8 mouse cellular contexts compared by ENCODE assay signal in the genomic region with DNA sequence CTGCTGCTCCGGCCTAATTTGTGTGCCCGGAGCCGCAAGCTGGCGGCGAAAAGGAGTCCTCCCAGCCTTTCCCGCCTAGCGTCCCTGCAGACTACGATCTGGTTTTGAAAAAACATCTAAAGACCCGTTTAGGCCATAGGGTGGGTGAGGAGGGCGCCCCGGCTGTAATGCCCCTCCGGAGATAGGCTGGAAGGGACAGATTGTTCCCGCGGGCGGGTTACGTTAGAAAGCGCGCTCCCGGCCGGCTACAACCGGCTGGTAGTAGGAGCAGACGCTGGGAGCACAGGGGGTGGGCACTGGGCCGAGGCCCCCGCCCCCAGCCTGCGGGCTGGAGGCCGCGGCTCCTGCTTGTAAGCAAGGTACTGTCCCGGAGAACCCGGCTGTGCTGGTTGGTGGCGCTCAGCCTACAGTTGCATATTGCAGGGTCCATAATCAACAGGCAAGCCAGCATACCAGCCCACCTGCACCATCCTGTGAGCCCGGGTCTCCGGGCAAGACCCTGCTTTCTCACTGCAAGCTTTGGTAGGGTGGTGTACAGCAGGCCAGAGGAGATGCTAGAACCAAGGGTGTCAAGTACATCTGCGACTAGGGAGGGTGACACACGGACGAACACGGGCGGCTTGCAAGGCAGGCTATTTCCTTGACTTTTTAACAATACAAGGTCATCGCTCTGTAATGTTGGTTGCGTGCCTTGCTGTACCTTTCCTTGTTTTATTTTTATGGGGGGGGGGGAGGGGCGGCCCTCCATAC. TPM values are rescaled to one million over a fixed set of nuclear protein-coding genes. Genes with fewer than 3 reads are reported as not detected.
DNase-seq lines count a peak whose midpoint lies in the region; ATAC-seq and TF ChIP-seq lines count a peak whose summit lies in the region.

A gene (minus strand): TSS at position 197 of the 750 bp plus-strand sequence.

- under 1% methylated on average over 40 of the region's 40 CpGs for WGBS in forebrain, embryonic 12.5 days
- under 1% methylated on average over 40 of the region's 40 CpGs for WGBS in heart, embryonic 16.5 days
- under 1% methylated on average over 40 of the region's 40 CpGs for WGBS in liver, embryonic 15.5 days (ENCODE audit: insufficient replicate concordance)
- 1% methylated on average over 40 of the region's 40 CpGs for WGBS in stomach, embryonic 16.5 days

- peaks cover 0 to 19% of the 10 kb centered on the region in 2 experiments; a peak in 3 of 4 replicates for H3K4me1 ChIP-seq in MEL (ENCODE audit: control insufficient read depth in 1 of 2, insufficient read depth in 2 of 2, low read length in 2 of 2)
- H3K4me1 ChIP-seq in forebrain, embryonic 12.5 days = peaks cover 18% of the 10 kb centered on the region
- H3K4me1 ChIP-seq in heart, embryonic 16.5 days (ENCODE audit: control insufficient read depth, insufficient read depth, low read length) = peaks cover 19% of the 10 kb centered on the region
- H3K4me1 ChIP-seq in liver, embryonic 15.5 days (replicated peaks) = peaks cover 63% of the 10 kb centered on the region
- peaks cover 13% of the 10 kb centered on the region for H3K4me1 ChIP-seq in stomach, embryonic 16.5 days (ENCODE audit: control insufficient read depth, insufficient read depth, low read length)

- no peaks in the 10 kb centered on the region for H3K9me3 ChIP-seq in MEL (replicated peaks; ENCODE audit: insufficient read depth, low read length)
- H3K9me3 ChIP-seq in forebrain, embryonic 12.5 days = no peaks in the 10 kb centered on the region
- H3K9me3 ChIP-seq in heart, embryonic 16.5 days (replicated peaks; ENCODE audit: control insufficient read depth, low read length) = no peaks in the 10 kb centered on the region
- H3K9me3 ChIP-seq in liver, embryonic 15.5 days (replicated peaks) = no peaks in the 10 kb centered on the region
- no peaks in the 10 kb centered on the region for H3K9me3 ChIP-seq in stomach, embryonic 16.5 days (replicated peaks; ENCODE audit: control insufficient read depth, low read length)

- H3K4me2 ChIP-seq in forebrain, embryonic 12.5 days = peak within 1 kb of the TSS; percentile 100
- H3K4me2 ChIP-seq in heart, embryonic 16.5 days (ENCODE audit: low read depth, low read length) = peak within 1 kb of the TSS; percentile 98
- H3K4me2 ChIP-seq in liver, embryonic 15.5 days = peak within 1 kb of the TSS; percentile 95
- peak within 1 kb of the TSS; percentile 100 for H3K4me2 ChIP-seq in stomach, embryonic 16.5 days (ENCODE audit: low read depth, low read length)

- no peaks in the 10 kb centered on the region for H3K27me3 ChIP-seq in MEL (ENCODE audit: control insufficient read depth in 1 of 2, insufficient read depth in 2 of 2, low read length in 2 of 2)
- peaks cover 67% of the 10 kb centered on the region for H3K27me3 ChIP-seq in forebrain, embryonic 12.5 days
- H3K27me3 ChIP-seq in heart, embryonic 16.5 days (ENCODE audit: control insufficient read depth, insufficient read depth, low read length) = peaks cover 21% of the 10 kb centered on the region
- peaks cover 65% of the 10 kb centered on the region for H3K27me3 ChIP-seq in liver, embryonic 15.5 days
- H3K27me3 ChIP-seq in stomach, embryonic 16.5 days (ENCODE audit: control insufficient read depth, insufficient read depth, low read length) = peaks cover 25% of the 10 kb centered on the region

- H3K9ac ChIP-seq in MEL (ENCODE audit: control insufficient read depth, low read depth, low read length, poor library complexity, severe bottlenecking) = peak within 1 kb of the TSS; percentile 87
- H3K9ac ChIP-seq in forebrain, embryonic 12.5 days = peak within 1 kb of the TSS; percentile 70
- H3K9ac ChIP-seq in heart, embryonic 16.5 days (ENCODE audit: low read length) = peak within 1 kb of the TSS; percentile 89
- H3K9ac ChIP-seq in liver, embryonic 15.5 days = peak within 1 kb of the TSS; percentile 100
- peak within 1 kb of the TSS; percentile 71 for H3K9ac ChIP-seq in stomach, embryonic 16.5 days (ENCODE audit: low read length)

- TF ChIP-seq EP300 in MEL (IDR thresholded peaks at IDR 0.05; ENCODE audit: low read depth in 1 of 2, low read length in 2 of 2) = no peak; a peak in 1 of 4 replicates

- no peak for DNase-seq in MEL (ENCODE audit: low read depth, low spot score)
- DNase-seq in kidney, postnatal 14 days = peak; percentile 64
- peak; percentile 67 for DNase-seq in neural tube, embryonic 10.5 days (ENCODE audit: extremely low spot score, low spot score)

- H3K36me3 ChIP-seq in MEL (ENCODE audit: control insufficient read depth in 1 of 2, insufficient read depth in 2 of 2, low read length in 2 of 2) = peaks cover 0 to 16% of the 10 kb centered on the region in 2 experiments; a peak in 2 of 4 replicates
- no peaks in the 10 kb centered on the region for H3K36me3 ChIP-seq in forebrain, embryonic 12.5 days (replicated peaks)
- no peaks in the 10 kb centered on the region for H3K36me3 ChIP-seq in heart, embryonic 16.5 days (ENCODE audit: control insufficient read depth, insufficient read depth)
- peaks cover 18% of the 10 kb centered on the region for H3K36me3 ChIP-seq in liver, embryonic 15.5 days (replicated peaks)
- H3K36me3 ChIP-seq in stomach, embryonic 16.5 days (ENCODE audit: control insufficient read depth, insufficient read depth, low read length) = no peaks in the 10 kb centered on the region

- peak; percentile 85 for ATAC-seq in cerebellum, adult (ENCODE audit: insufficient number of reproducible peaks, low FRiP score, low TSS enrichment)
- ATAC-seq in forebrain, embryonic 12.5 days (ENCODE audit: low FRiP score) = peak; percentile 75
- ATAC-seq in heart, embryonic 16.5 days (replicated peaks; ENCODE audit: extremely low read depth, insufficient read depth, low FRiP score) = peak; percentile 69
- peak; percentile 51 for ATAC-seq in liver, embryonic 15.5 days (ENCODE audit: insufficient read depth)
- ATAC-seq in stomach, embryonic 16.5 days (ENCODE audit: insufficient read depth, low FRiP score) = peak; percentile 48; the same call in 1 of the 2 replicates

- no peak for TF ChIP-seq RAD21 in MEL (IDR thresholded peaks at IDR 0.05; ENCODE audit: low read depth, low read length)

- peaks cover 23% of the 10 kb centered on the region for H3K79me2 ChIP-seq in MEL (ENCODE audit: control insufficient read depth, insufficient read depth, low read length, poor library complexity)

- peak within 1 kb of the TSS; percentile 64 to 69 for H3K4me3 ChIP-seq in MEL (ENCODE audit: control insufficient read depth in 1 of 2, insufficient read depth in 1 of 2, low read depth in 2 of 2, low read length in 2 of 2)
- H3K4me3 ChIP-seq in forebrain, embryonic 12.5 days (replicated peaks) = peak within 1 kb of the TSS; percentile 77
- H3K4me3 ChIP-seq in heart, embryonic 16.5 days (ENCODE audit: low read length) = peak within 1 kb of the TSS; percentile 90
- peak within 1 kb of the TSS; percentile 82 for H3K4me3 ChIP-seq in liver, embryonic 15.5 days (replicated peaks)
- H3K4me3 ChIP-seq in stomach, embryonic 16.5 days (replicated peaks; ENCODE audit: low read length) = peak within 1 kb of the TSS; percentile 69

- H3K27ac ChIP-seq in MEL (ENCODE audit: control insufficient read depth, low read depth, low read length) = peak within 1 kb of the TSS; percentile 62
- no peak within 1 kb of the TSS for H3K27ac ChIP-seq in forebrain, embryonic 12.5 days
- H3K27ac ChIP-seq in heart, embryonic 16.5 days (ENCODE audit: low read length) = peak within 1 kb of the TSS; percentile 97
- H3K27ac ChIP-seq in liver, embryonic 15.5 days (replicated peaks) = peak within 1 kb of the TSS; percentile 98
- H3K27ac ChIP-seq in stomach, embryonic 16.5 days (ENCODE audit: low read length) = no peak within 1 kb of the TSS

- peak in 1 of 2 experiments; percentile 54; a peak in 2 of 4 replicates for TF ChIP-seq POLR2A in MEL (IDR thresholded peaks at IDR 0.05; ENCODE audit: control insufficient read depth in 1 of 2, insufficient read depth in 1 of 2, low read depth in 1 of 2, low read length in 2 of 2, poor library complexity in 1 of 2)

- TF ChIP-seq CTCF in MEL (IDR thresholded peaks at IDR 0.05 in 2 of 3, conservative IDR thresholded peaks at IDR 0.05 in 1 of 3; ENCODE audit: control insufficient read depth in 1 of 3, insufficient read depth in 1 of 3, low read depth in 2 of 3, low read length in 3 of 3, poor library complexity in 1 of 3, severe bottlenecking in 1 of 3) = no peak

TF ChIP-seq in MEL, 35 proteins besides CTCF, POLR2A, EP300 and RAD21:
- TF ChIP-seq MAZ (IDR thresholded peaks at IDR 0.05; ENCODE audit: low read depth, low read length) (no peak), UBTF (IDR thresholded peaks at IDR 0.05; ENCODE audit: borderline replicate concordance, insufficient read depth, low read depth, low read length) (0 out of 2 replicates have a peak, but pooled peaks have one; percentile 23)

RNA-seq across cellular contexts. Expression of the gene that starts here (rescaled TPM):
- total RNA-seq in MEL (2012; rRNA removed) = 34.4 and 35.4 TPM in 2 replicates
- polyA plus RNA-seq in MEL (2012; ENCODE audit: insufficient read depth in 1 of 2, insufficient read length in 2 of 2, low read depth in 1 of 2, low replicate concordance in 2 of 2, missing spikeins in 1 of 2) = 10 to 100 TPM; 17.9 to 85.1 TPM
- 1.8 and 2.1 TPM in 2 replicates for polyA plus RNA-seq in forebrain, embryonic 12.5 days (2016; fragmentation: Nextera tagmentation; extraction: Ambion mirVana)
- polyA plus RNA-seq in heart, embryonic 16.5 days (2015; fragmentation: Nextera tagmentation; extraction: Ambion mirVana) = 6.0 and 7.7 TPM in 2 replicates
- polyA plus RNA-seq in liver, embryonic 15.5 days (2015; fragmentation: Nextera tagmentation; extraction: Ambion mirVana) = 58.9 and 69.2 TPM in 2 replicates
- 2.9 and 4.3 TPM in 2 replicates for polyA plus RNA-seq in stomach, embryonic 16.5 days (2015; fragmentation: Nextera tagmentation; extraction: Ambion mirVana)

Comparison
In these comparisons a context has a peak if more than half of its experiments do, and no peak if none do; other contexts are left out.
1. H3K27ac ChIP-seq: peak in MEL (single experiment), heart, embryonic 16.5 days (single experiment) and liver, embryonic 15.5 days (single experiment); none in forebrain, embryonic 12.5 days (single experiment) and stomach, embryonic 16.5 days (single experiment).
2. Peak in every context shown above with its lines, with median percentiles within 50 percentile points of each other: H3K4me3 ChIP-seq, H3K9ac ChIP-seq, ATAC-seq and H3K4me2 ChIP-seq.